Mouse (Mus musculus) cerebellum, adult 2 months (tissue): ENCODE data around the gene Sirpa. TPM values are rescaled to one million over a fixed set of nuclear protein-coding genes. Genes with fewer than 3 reads are reported as not detected.

Source experiments
- DNase-seq, 2 experiments: peaks; one replicate each; pipeline ENCODE4 v3.0.0; 2021
- H3K27ac ChIP-seq: fragments of 200-500 bp; 2 replicates; pipeline ENCODE4 v1.5.1; 2012; ENCODE audit warnings: low read length, control low read depth, inconsistent platforms; ENCODE audit not compliant: insufficient read depth
- H3K27me3 ChIP-seq: fragments of 200-500 bp; 2 replicates; pipeline ENCODE4 v1.6.1; 2012; ENCODE audit warnings: inconsistent platforms, mild to moderate bottlenecking, low read length, moderate library complexity; ENCODE audit not compliant: control insufficient read depth, insufficient read depth
- H3K4me1 ChIP-seq: fragments of 200-500 bp; 2 replicates; pipeline ENCODE4 v1.6.1; 2011; ENCODE audit warnings: low read length; ENCODE audit not compliant: control insufficient read depth, insufficient read depth
- H3K4me3 ChIP-seq: fragments of 200-500 bp; replicated peaks from 2 replicates; pipeline ENCODE3; 2011; ENCODE audit warnings: mild to moderate bottlenecking, low read depth, low read length, control low read depth; ENCODE audit not compliant: insufficient read depth
- CTCF ChIP-seq: fragments of 200-500 bp; IDR thresholded peaks from 2 replicates; pipeline ENCODE4 v1.5.1; 2011; ENCODE audit warnings: low read depth, mild to moderate bottlenecking, control low read depth, low read length, moderate library complexity, borderline replicate concordance; ENCODE audit not compliant: insufficient read depth
- POLR2A ChIP-seq: fragments of 200-500 bp; IDR thresholded peaks from 2 replicates; pipeline ENCODE4 v1.6.1; 2011; ENCODE audit warnings: low read length, control low read depth, borderline replicate concordance; ENCODE audit not compliant: insufficient read depth
- WGBS: fragments of 180-500 bp; shearing (Covaris S2); methylation state at CpG from one replicate; pipeline ENCODE4 v1.1.7; 2018; 5-methylcytosine and 5-hydroxymethylcytosine counted together
- polyA plus RNA-seq: library from polyadenylated mRNA; depleted of rRNA; stranded (reverse); fragments of >200 nt; gene quantifications from 2 replicates; pipeline ENCODE4 v1.2.3, GENCODE M21; 2012

Gene Sirpa
- polyA plus RNA-seq, 1 experiment = 235 TPM

DNA sequence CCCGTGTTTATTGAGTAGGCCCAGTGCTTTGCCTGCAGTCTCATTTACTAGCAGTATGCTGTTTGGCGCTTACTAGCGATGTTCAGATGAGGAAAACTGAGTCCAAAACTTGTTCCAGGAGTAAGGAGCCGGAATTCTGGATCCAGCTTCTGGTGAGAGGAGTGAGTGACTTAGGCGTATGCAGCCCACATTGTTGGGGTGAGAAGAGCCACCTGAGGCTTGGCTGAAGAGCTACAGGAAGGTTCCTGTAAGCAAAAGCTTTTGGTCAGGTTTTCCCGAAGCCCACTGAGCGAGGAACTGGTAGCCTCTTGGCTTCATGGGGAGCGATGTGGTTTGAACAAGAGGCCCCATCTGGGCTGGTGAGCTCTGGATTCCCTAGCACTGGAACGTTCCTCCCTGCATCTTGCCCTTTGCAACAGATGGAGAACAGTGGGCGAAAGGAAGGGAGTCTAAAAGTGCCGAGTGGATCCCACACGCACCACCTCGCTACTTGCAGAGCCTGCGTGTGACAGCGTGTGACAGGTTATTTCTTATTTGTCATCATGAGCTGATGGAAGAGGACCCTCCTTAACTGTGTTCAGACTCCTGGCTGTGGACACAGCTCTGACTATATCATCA is 4.0 kb downstream of the Sirpa start:
- TF ChIP-seq CTCF (no peak), POLR2A (no peak)
- Histone ChIP-seq H3K27me3 (no peaks in the 10 kb centered on the region), H3K27ac (peak overlapping the region; percentile 56; the same call in 1 of the 2 replicates), H3K4me1 (peaks cover 56% of the 10 kb centered on the region), H3K4me3 (peak overlapping the region; percentile 44)
- 23% methylated on average over 15 of the region's 15 CpGs for WGBS
- DNase-seq = no peak

GRCm38 (mm10) chr2:129597581-129597980 is 4.9 kb downstream of the Sirpa start:
- H3K4me1 ChIP-seq = peaks cover 58% of the 10 kb centered on the region
- H3K27me3 ChIP-seq = no peaks in the 10 kb centered on the region
- TF ChIP-seq POLR2A (no peak), CTCF (no peak)
- 11% methylated on average over 1 of the region's 1 CpGs for WGBS
- DNase-seq = no peak
- H3K27ac ChIP-seq = no peak overlapping the region
- peak overlapping the region; percentile 20 for H3K4me3 ChIP-seq

DNA sequence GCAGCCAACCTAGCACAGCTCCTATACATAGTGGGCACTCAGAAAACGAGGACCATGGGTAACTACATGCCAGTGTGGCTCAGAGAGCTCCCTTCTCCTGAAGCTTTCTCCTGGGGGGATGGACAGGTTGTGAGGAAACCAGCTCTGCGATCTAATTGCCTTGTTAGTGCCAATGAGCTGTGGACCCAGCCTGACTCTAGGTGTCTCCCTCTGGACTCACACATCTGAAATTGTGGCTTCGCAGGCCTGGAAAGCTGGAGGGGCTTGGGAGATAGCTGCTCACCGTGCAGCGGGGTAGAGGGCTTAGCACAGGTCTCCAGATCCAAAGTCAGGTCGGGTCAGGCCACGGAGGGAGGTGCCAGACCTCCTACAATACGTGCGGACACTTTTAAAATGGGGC is 5.5 kb downstream of the Sirpa start:
- no peaks in the 10 kb centered on the region for H3K27me3 ChIP-seq
- TF ChIP-seq CTCF (no peak), POLR2A (no peak)
- peak overlapping the region; percentile 25 for H3K4me3 ChIP-seq
- peak in 1 of 2 experiments; percentile 40 for DNase-seq
- WGBS = 21% methylated on average over 9 of the region's 9 CpGs
- peaks cover 62% of the 10 kb centered on the region for H3K4me1 ChIP-seq
- H3K27ac ChIP-seq = 0 out of 2 replicates have a peak overlapping the region, but pooled peaks have one; percentile 5

DNA sequence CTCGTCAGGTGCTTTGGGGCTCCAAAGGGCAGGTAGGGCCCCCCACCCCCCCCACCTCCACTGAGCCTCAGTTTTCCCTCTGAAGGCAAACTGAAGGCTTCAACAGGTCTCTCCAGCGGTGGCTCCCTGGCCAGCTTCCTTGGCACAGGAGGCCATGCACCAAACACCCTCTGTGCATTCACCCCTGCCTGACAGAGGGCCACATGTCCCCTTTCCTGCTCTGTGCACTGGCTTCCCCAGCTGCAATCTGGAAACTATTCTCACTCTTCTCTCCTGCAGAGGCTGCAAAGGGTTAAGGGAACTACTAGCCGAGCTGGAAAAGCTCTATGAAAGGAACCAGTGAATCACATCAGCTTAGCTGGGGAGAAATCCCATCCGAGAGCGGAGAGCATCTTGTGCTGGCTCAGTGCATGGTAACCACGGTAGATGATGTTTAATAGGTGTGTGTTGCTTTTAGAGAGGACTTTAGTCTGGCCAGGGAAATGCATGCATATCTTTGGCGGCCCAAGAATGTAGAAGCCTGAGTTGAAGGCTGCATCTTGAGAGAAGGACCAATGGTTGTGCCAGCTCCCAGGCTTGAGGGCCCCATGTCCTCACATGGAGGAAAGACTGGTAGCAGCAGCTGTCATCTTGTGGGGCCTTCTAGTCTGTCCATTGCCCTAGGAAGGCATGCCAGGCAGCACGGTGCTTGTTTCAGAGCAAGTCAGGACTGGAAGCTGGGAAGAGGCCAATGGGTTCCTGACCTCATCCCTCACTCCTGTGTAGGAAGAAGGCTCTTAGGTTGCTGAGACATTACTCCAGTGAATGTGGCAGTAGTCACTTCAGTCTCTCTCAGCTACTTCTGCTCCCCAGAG is 6.8 kb downstream of the Sirpa start:
- TF ChIP-seq CTCF (no peak), POLR2A (no peak)
- Histone ChIP-seq H3K27ac (peak overlapping the region; percentile 40; the same call in 1 of the 2 replicates), H3K4me3 (no peak overlapping the region)

DNA sequence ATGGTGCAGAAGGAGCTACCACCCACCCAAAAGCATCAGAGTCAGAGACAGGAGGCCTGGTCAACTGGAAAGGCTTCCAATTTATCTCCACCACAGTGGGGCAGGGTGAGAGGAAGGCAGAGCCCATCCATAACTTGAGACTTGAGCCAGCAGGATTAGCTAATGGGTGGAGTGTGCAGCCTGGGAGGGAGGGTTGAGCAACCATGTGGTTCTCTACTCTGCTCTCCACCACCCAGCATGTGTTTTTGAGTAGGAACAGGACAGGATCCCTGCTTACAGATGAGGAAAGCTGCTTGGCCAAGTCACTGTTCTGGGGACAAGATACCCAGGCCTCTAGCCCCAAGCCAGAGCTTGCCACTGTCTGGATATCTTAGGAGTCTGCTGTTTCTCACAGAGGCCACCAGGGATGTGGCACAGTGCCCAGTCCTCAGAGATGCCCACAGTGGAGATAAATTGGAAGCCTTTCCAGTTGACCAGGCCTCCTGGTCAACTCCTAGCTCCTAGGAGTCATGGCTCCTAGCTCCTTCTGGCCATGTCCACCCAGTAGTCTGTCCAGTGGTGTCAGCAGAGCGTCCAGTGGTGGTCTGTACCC is 8.5 kb downstream of the Sirpa start:
- WGBS = 85% methylated on average over 1 of the region's 1 CpGs
- no peaks in the 10 kb centered on the region for H3K27me3 ChIP-seq
- H3K4me1 ChIP-seq = peaks cover 73% of the 10 kb centered on the region
- TF ChIP-seq POLR2A (no peak), CTCF (peak; percentile 43; the same call in 1 of the 2 replicates)
- peak; percentile 77 for DNase-seq
- H3K27ac ChIP-seq = no peak overlapping the region
- no peak overlapping the region for H3K4me3 ChIP-seq

More for the DNA sequence above, 6.8 kb downstream of the Sirpa start:
- 26% methylated on average over 8 of the region's 8 CpGs for whole genome bisulfite sequencing
- DNase-seq = peak in 1 of 2 experiments; percentile 46
- Histone ChIP-seq H3K27me3 (no peaks in the 10 kb centered on the region), H3K4me1 (peaks cover 73% of the 10 kb centered on the region)

DNA sequence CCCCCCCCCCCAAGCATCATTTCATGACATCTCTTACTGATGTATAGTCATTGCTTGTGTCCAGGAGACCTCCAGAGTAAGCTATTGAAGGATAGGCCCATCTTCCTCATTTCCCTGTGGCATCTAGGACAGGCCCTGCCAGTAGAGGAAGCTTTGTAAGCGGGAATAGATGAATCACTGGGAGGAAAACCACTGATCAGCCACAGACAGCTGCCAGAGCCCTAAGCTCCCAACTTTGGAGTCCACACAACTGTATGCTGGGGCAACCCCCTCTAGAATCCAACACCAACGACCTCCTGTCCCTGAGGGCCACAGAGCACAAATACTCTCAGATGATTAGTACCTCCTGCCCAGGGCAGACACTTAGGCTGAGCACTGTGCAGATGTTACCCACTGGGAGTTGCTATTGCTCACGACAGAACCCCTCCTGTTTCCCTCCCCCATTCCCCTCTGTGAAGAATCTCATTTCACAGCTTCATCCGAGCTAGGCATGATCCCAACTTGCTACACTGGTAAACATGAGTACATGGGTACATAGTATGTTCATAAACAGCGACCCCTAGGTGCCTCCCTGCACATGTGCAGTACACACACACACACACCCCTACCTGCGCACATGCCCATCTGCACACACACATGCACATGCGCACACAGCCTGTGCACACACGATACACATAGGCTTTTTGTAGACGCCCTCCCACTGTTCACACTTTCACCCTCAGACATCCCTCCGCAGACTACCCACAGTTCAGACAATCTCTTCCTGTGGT is 9.4 kb downstream of the Sirpa start:
- TF ChIP-seq POLR2A (no peak), CTCF (no peak)
- 66% methylated on average over 10 of the region's 10 CpGs for WGBS
- peaks cover 78% of the 10 kb centered on the region for H3K4me1 ChIP-seq

GRCm38 (mm10) chr2:129602856-129603255 is 10.2 kb downstream of the Sirpa start:
- no peak for DNase-seq
- Histone ChIP-seq H3K27ac (no peak overlapping the region), H3K4me3 (no peak overlapping the region), H3K4me1 (peaks cover 78% of the 10 kb centered on the region), H3K27me3 (no peaks in the 10 kb centered on the region)
- TF ChIP-seq CTCF (no peak), POLR2A (no peak)
- 83% methylated on average over 7 of the region's 7 CpGs for WGBS

More for the DNA sequence above, 9.4 kb downstream of the Sirpa start:
- no peak overlapping the region for H3K27ac ChIP-seq
- no peak overlapping the region for H3K4me3 ChIP-seq
- no peak for DNase-seq
- H3K27me3 ChIP-seq = no peaks in the 10 kb centered on the region
